Mouse (Mus musculus) MN1 (cell line): ENCODE measurements around the gene Iqck.

ENCODE experiments used
- DNase-seq: peaks from one replicate; pipeline ENCODE4 v3.0.0-alpha.2; 2016; ENCODE audit warnings: low spot score

The Iqck gene

GRCm38 (mm10) chr7:118855171-118855876 is at the start of gene Iqck:
Gene Iqck, plus strand, starts transcription at chr7:118855752.
- peak; percentile 94 for DNase-seq

GRCm38 (mm10) chr7:118806631-118807411 is 48.7 kb upstream of the Iqck start:
- DNase-seq, result peak; percentile 34

GRCm38 (mm10) chr7:118807899-118808298 is 47.7 kb upstream of the Iqck start:
- no peak for DNase-seq

GRCm38 (mm10) chr7:118811407-118812106 is 44.0 kb upstream of the Iqck start:
- DNase-seq, result no peak

- DNase-seq, result no peak
Measured at GRCm38 (mm10) chr7:118813592-118813991, 42.0 kb upstream of the Iqck start.

GRCm38 (mm10) chr7:118816275-118816674 is 39.3 kb upstream of the Iqck start:
- DNase-seq, result no peak

GRCm38 (mm10) chr7:118817741-118818140 is 37.8 kb upstream of the Iqck start:
- no peak for DNase-seq

GRCm38 (mm10) chr7:118819666-118820065 is 35.9 kb upstream of the Iqck start:
- no peak for DNase-seq

GRCm38 (mm10) chr7:118821356-118821755 is 34.2 kb upstream of the Iqck start:
- DNase-seq, result no peak

- DNase-seq, result no peak
Measured at GRCm38 (mm10) chr7:118821887-118822556, 33.5 kb upstream of the Iqck start.

GRCm38 (mm10) chr7:118824451-118824850 is 31.1 kb upstream of the Iqck start:
- no peak for DNase-seq

GRCm38 (mm10) chr7:118827975-118828416 is 27.6 kb upstream of the Iqck start:
- peak; percentile 47 for DNase-seq

- DNase-seq, result no peak
Measured at GRCm38 (mm10) chr7:118837901-118838300, 17.7 kb upstream of the Iqck start.

GRCm38 (mm10) chr7:118841030-118841745 is 14.4 kb upstream of the Iqck start:
- no peak for DNase-seq

- peak; percentile 42 for DNase-seq
Measured at GRCm38 (mm10) chr7:118841796-118842195, 13.8 kb upstream of the Iqck start.

GRCm38 (mm10) chr7:118842938-118843337 is 12.6 kb upstream of the Iqck start:
- DNase-seq, result no peak

- DNase-seq, result no peak
Measured at GRCm38 (mm10) chr7:118845141-118845540, 10.4 kb upstream of the Iqck start.

- DNase-seq, result no peak
Measured at GRCm38 (mm10) chr7:118846329-118846728, 9.2 kb upstream of the Iqck start.

GRCm38 (mm10) chr7:118848796-118849195 is 6.8 kb upstream of the Iqck start:
- no peak for DNase-seq

GRCm38 (mm10) chr7:118849543-118850250 is 5.9 kb upstream of the Iqck start:
- no peak for DNase-seq
